Mouse (Mus musculus) neural tube, embryonic 14.5 days (tissue): ENCODE data around the gene Insrr. TPM values are rescaled to one million over a fixed set of nuclear protein-coding genes. Genes with fewer than 3 reads are reported as not detected.

ENCODE experiments used
- ATAC-seq: fragments of 200-750 bp; cut with Nextera tagmentation; 2 replicates; pipeline ENCODE4 v1.8.0; 2017; ENCODE audit warnings: low read depth, mild to moderate bottlenecking, moderate TSS enrichment, moderate library complexity
- H3K27ac ChIP-seq: fragments of 300-500 bp; sonication (generic); 2 replicates; pipeline ENCODE4 v1.5.1; 2014; ENCODE audit warnings: low read depth, mild to moderate bottlenecking, control low read depth, low read length, moderate library complexity, mixed read lengths
- H3K27me3 ChIP-seq: fragments of 300-500 bp; sonication (generic); 2 replicates; pipeline ENCODE4 v1.6.1; 2014; ENCODE audit warnings: low read length; ENCODE audit not compliant: control insufficient read depth, insufficient read depth
- H3K36me3 ChIP-seq: fragments of 300-500 bp; sonication (generic); 2 replicates; pipeline ENCODE4 v1.6.1; 2014; ENCODE audit warnings: low read length, mixed read lengths; ENCODE audit not compliant: control insufficient read depth, insufficient read depth
- H3K4me1 ChIP-seq: fragments of 300-500 bp; sonication (generic); 2 replicates; pipeline ENCODE4 v1.6.1; 2014; ENCODE audit warnings: low read length; ENCODE audit not compliant: control insufficient read depth, insufficient read depth
- H3K4me2 ChIP-seq: fragments of 300-500 bp; sonication (generic); 2 replicates; pipeline ENCODE4 v1.6.1; 2014; ENCODE audit warnings: mild to moderate bottlenecking, low read depth, low read length, control low read depth
- H3K4me3 ChIP-seq: fragments of 300-500 bp; sonication (generic); 2 replicates; pipeline ENCODE4 v1.5.1; 2014; ENCODE audit warnings: low read depth, low read length, control low read depth, mixed read lengths
- H3K9ac ChIP-seq: fragments of 300-500 bp; sonication (generic); replicated peaks from 2 replicates; pipeline ENCODE4 v1.6.1; 2014; ENCODE audit warnings: low read depth, mild to moderate bottlenecking, control low read depth, low read length, mixed read lengths
- H3K9me3 ChIP-seq: fragments of 300-500 bp; sonication (generic); 2 replicates; pipeline ENCODE4 v1.6.1; 2016; ENCODE audit warnings: low read length; ENCODE audit not compliant: control insufficient read depth
- WGBS: fragments of 180-500 bp; shearing (Covaris S2); extraction: QIAGEN DNeasy Blood & Tissue Kit; methylation state at CpG from one replicate; pipeline ENCODE4 v1.1.7; 2014; 5-methylcytosine and 5-hydroxymethylcytosine counted together
- polyA plus RNA-seq: library from polyadenylated mRNA; unstranded; fragments of >200 nt; fragmentation: Nextera tagmentation; extraction: Ambion mirVana; gene quantifications from 2 replicates; pipeline ENCODE4 v1.2.1, GENCODE M21; 2014

The Insrr gene
- polyA plus RNA-seq, 1 experiment from 2014 or later: 0.27 TPM

DNA sequence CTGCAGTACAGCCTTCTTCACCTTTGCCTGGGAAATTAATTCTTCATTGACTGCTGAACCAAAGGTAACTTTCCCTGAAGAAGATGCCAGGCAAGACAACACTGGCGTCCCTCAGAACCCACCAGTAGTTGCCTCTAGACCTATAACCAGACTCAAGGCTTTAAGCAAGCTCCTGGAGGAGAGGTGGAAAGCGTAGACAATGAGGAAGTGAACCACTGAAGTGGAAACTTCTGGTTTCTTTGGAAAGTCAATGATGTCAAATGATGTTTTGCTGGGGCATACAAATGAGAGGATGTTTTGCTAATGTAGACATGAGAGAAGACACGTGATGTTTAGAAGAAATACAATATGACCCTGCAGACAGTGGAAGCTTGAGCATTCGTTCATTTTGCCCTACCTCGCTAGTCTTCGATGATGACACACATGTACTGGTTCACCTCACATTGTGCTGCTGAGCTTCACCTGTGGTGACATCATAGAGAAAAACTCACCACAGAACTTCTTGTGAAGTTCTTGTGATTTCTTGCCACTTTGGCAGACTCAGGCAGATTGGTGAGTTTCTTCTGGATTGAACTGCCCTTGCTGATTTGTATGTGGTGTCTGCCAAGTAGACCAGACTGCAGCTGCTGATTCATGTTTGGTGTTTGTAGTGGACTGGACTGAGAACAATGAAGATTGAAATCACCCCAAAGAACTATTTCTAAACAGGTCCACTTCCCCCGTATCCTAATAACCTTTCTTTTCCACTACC, 35.5 kb downstream of the Insrr start:
- Histone ChIP-seq H3K4me1 (no peaks in the 10 kb centered on the region), H3K27me3 (no peaks in the 10 kb centered on the region), H3K4me3 (no peak overlapping the region), H3K9ac (no peak overlapping the region), H3K36me3 (no peaks in the 10 kb centered on the region), H3K27ac (no peak overlapping the region), H3K4me2 (no peak overlapping the region), H3K9me3 (no peaks in the 10 kb centered on the region)
- 88% methylated on average over 7 of the region's 7 CpGs for WGBS
- no peak for ATAC-seq

GRCm38 (mm10) chr3:87833482-87833881, 36.7 kb downstream of the Insrr start:
- Histone ChIP-seq H3K36me3 (no peaks in the 10 kb centered on the region), H3K4me2 (no peak overlapping the region), H3K9ac (no peak overlapping the region), H3K4me3 (no peak overlapping the region), H3K27me3 (no peaks in the 10 kb centered on the region), H3K4me1 (no peaks in the 10 kb centered on the region), H3K27ac (no peak overlapping the region), H3K9me3 (no peaks in the 10 kb centered on the region)
- no peak for ATAC-seq
- WGBS: 66% methylated on average over 5 of the region's 5 CpGs

GRCm38 (mm10) chr3:87838622-87839021, 41.9 kb downstream of the Insrr start:
- Histone ChIP-seq H3K4me3 (no peak overlapping the region), H3K27me3 (no peaks in the 10 kb centered on the region), H3K36me3 (no peaks in the 10 kb centered on the region), H3K9me3 (no peaks in the 10 kb centered on the region), H3K4me2 (no peak overlapping the region), H3K9ac (no peak overlapping the region), H3K27ac (no peak overlapping the region), H3K4me1 (no peaks in the 10 kb centered on the region)
- ATAC-seq: no peak
- WGBS: 0% methylated on average over 4 of the region's 4 CpGs

- no peaks in the 10 kb centered on the region for H3K9me3 ChIP-seq
- H3K4me3 ChIP-seq: no peak overlapping the region
- H3K4me2 ChIP-seq: no peak overlapping the region
- no peak overlapping the region for H3K9ac ChIP-seq
- no peaks in the 10 kb centered on the region for H3K4me1 ChIP-seq
- no peak overlapping the region for H3K27ac ChIP-seq
- ATAC-seq: no peak
- no peaks in the 10 kb centered on the region for H3K36me3 ChIP-seq
- no peaks in the 10 kb centered on the region for H3K27me3 ChIP-seq
These were observed 44.1 kb downstream of the Insrr start for GRCm38 (mm10) chr3:87840858-87841257.

GRCm38 (mm10) chr3:87844981-87845380, 48.2 kb downstream of the Insrr start:
- no peak for ATAC-seq
- Histone ChIP-seq H3K4me1 (no peaks in the 10 kb centered on the region), H3K27ac (no peak overlapping the region), H3K9ac (no peak overlapping the region), H3K9me3 (no peaks in the 10 kb centered on the region), H3K27me3 (no peaks in the 10 kb centered on the region), H3K4me3 (no peak overlapping the region), H3K36me3 (no peaks in the 10 kb centered on the region), H3K4me2 (no peak overlapping the region)
- WGBS: 88% methylated on average over 4 of the region's 4 CpGs

- no peaks in the 10 kb centered on the region for H3K4me1 ChIP-seq
- H3K27me3 ChIP-seq: no peaks in the 10 kb centered on the region
- H3K4me2 ChIP-seq: no peak overlapping the region
- ATAC-seq: no peak
- H3K36me3 ChIP-seq: no peaks in the 10 kb centered on the region
- H3K9ac ChIP-seq: no peak overlapping the region
- no peak overlapping the region for H3K27ac ChIP-seq
- 63% methylated on average over 4 of the region's 4 CpGs for WGBS
- no peaks in the 10 kb centered on the region for H3K9me3 ChIP-seq
- no peak overlapping the region for H3K4me3 ChIP-seq
These were observed 49.4 kb downstream of the Insrr start for GRCm38 (mm10) chr3:87846186-87846585.

- H3K36me3 ChIP-seq: no peaks in the 10 kb centered on the region
- H3K27ac ChIP-seq: no peak within 1 kb of the TSS
- no peaks in the 10 kb centered on the region for H3K4me1 ChIP-seq
- no peaks in the 10 kb centered on the region for H3K9me3 ChIP-seq
- 72% methylated on average over 7 of the region's 7 CpGs for WGBS
- H3K4me2 ChIP-seq: no peak within 1 kb of the TSS
- H3K4me3 ChIP-seq: no peak within 1 kb of the TSS
- H3K27me3 ChIP-seq: no peaks in the 10 kb centered on the region
- no peak within 1 kb of the TSS for H3K9ac ChIP-seq
- ATAC-seq: no peak
These were observed 49.9 kb downstream of the Insrr start, which contains the start of gene Sh2d2a for GRCm38 (mm10) chr3:87846650-87847110. Gene Sh2d2a (plus strand): TSS chr3:87846755.

- H3K4me3 ChIP-seq: no peak overlapping the region
- H3K27ac ChIP-seq: no peak overlapping the region
- H3K4me2 ChIP-seq: no peak overlapping the region
- no peaks in the 10 kb centered on the region for H3K4me1 ChIP-seq
- H3K27me3 ChIP-seq: no peaks in the 10 kb centered on the region
- WGBS: 75% methylated on average over 5 of the region's 5 CpGs
- ATAC-seq: no peak
- no peaks in the 10 kb centered on the region for H3K9me3 ChIP-seq
- no peaks in the 10 kb centered on the region for H3K36me3 ChIP-seq
- no peak overlapping the region for H3K9ac ChIP-seq
These were observed 50.9 kb downstream of the Insrr start for GRCm38 (mm10) chr3:87847680-87848079.

DNA sequence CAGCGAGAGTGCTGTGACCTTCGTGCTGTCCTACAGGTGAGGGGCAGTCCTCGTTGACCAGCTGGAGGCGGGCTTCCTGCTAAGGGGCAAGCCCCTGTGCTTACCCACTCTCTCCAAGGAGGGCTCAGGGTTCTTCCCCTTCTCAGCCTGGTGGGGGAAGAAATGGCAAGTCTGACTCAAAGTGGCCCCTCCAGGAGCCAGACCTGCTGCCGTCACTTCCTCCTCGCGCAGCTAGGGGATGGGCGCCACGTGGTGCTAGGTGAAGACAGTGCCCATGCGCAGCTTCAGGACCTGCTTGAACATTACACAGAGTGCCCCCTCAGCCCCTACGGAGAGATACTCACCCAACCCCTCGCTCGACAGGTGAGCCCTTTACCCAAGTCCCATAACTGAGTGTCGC, 52.4 kb downstream of the Insrr start:
- no peak overlapping the region for H3K4me2 ChIP-seq
- no peak for ATAC-seq
- H3K4me1 ChIP-seq: no peaks in the 10 kb centered on the region
- no peak overlapping the region for H3K9ac ChIP-seq
- H3K27me3 ChIP-seq: no peaks in the 10 kb centered on the region
- H3K4me3 ChIP-seq: no peak overlapping the region
- H3K36me3 ChIP-seq: no peaks in the 10 kb centered on the region
- no peak overlapping the region for H3K27ac ChIP-seq
- no peaks in the 10 kb centered on the region for H3K9me3 ChIP-seq
- WGBS: 88% methylated on average over 14 of the region's 14 CpGs
